Mouse (Mus musculus) lung, embryonic 15.5 days (tissue): ENCODE results near the gene Pald1. TPM values are rescaled to one million over a fixed set of nuclear protein-coding genes. Genes with fewer than 3 reads are reported as not detected.

Source experiments
- ATAC-seq: fragments of 200-750 bp; cut with Nextera tagmentation; 2 replicates; pipeline ENCODE4 v1.8.0; 2017; ENCODE audit warnings: moderate number of reproducible peaks, borderline replicate concordance; ENCODE audit not compliant: low FRiP score, low TSS enrichment; ENCODE audit errors: extremely low read depth
- H3K27ac ChIP-seq: fragments of 300-500 bp; sonication (generic); 2 replicates; pipeline ENCODE4 v1.5.1; 2015; ENCODE audit warnings: moderate library complexity, mild to moderate bottlenecking, inconsistent platforms
- H3K27me3 ChIP-seq: fragments of 300-500 bp; sonication (generic); 2 replicates; pipeline ENCODE4 v1.6.1; 2015; ENCODE audit warnings: inconsistent platforms
- H3K36me3 ChIP-seq: fragments of 300-500 bp; sonication (generic); 2 replicates; pipeline ENCODE4 v1.6.1; 2015; ENCODE audit warnings: inconsistent platforms
- H3K4me1 ChIP-seq: fragments of 300-500 bp; sonication (generic); 2 replicates; pipeline ENCODE4 v1.6.1; 2015; ENCODE audit warnings: inconsistent platforms
- H3K4me2 ChIP-seq: fragments of 300-500 bp; sonication (generic); 2 replicates; pipeline ENCODE4 v1.6.1; 2015; ENCODE audit warnings: inconsistent platforms, mild to moderate bottlenecking, moderate library complexity
- H3K4me3 ChIP-seq: fragments of 300-500 bp; sonication (generic); 2 replicates; pipeline ENCODE4 v1.5.1; 2015; ENCODE audit warnings: mild to moderate bottlenecking, inconsistent platforms
- H3K9ac ChIP-seq: fragments of 300-500 bp; sonication (generic); 2 replicates; pipeline ENCODE4 v1.6.1; 2015; ENCODE audit warnings: inconsistent platforms
- H3K9me3 ChIP-seq: fragments of 300-500 bp; sonication (generic); 2 replicates; pipeline ENCODE4 v1.6.1; 2016; ENCODE audit warnings: inconsistent platforms
- WGBS: fragments of 180-500 bp; shearing (Covaris S2); methylation state at CpG from one replicate; pipeline ENCODE4 v1.1.7; 2015; 5-methylcytosine and 5-hydroxymethylcytosine counted together
- polyA plus RNA-seq: library from polyadenylated mRNA; unstranded; fragments of >200 nt; fragmentation: Nextera tagmentation; extraction: Ambion mirVana; gene quantifications from 2 replicates; pipeline ENCODE4 v1.2.1, GENCODE M21; 2015

The Pald1 gene
- 47.5 and 48.1 TPM in 2 replicates for polyA plus RNA-seq

GRCm38 (mm10) chr10:61383021-61383714 lies at the start of gene Pald1:
Pald1 (minus strand) TSS chr10:61383530.
- Histone ChIP-seq H3K9ac (peak within 1 kb of the TSS; percentile 75), H3K36me3 (no peaks in the 10 kb centered on the region), H3K4me3 (peak within 1 kb of the TSS; percentile 65), H3K4me2 (peak within 1 kb of the TSS; percentile 93), H3K9me3 (no peaks in the 10 kb centered on the region), H3K27me3 (no peaks in the 10 kb centered on the region), H3K4me1 (peaks cover 74% of the 10 kb centered on the region), H3K27ac (peak within 1 kb of the TSS; percentile 70)
- peak; percentile 77 for ATAC-seq
- WGBS: under 1% methylated on average over 47 of the region's 60 CpGs

GRCm38 (mm10) chr10:61431375-61431774 lies 48.0 kb upstream of the Pald1 start:
- Histone ChIP-seq H3K4me1 (0 out of 2 replicates have a peak, but pooled peaks cover under 1% of the 10 kb centered on the region), H3K4me2 (no peak overlapping the region), H3K4me3 (no peak overlapping the region), H3K36me3 (peaks cover 53% of the 10 kb centered on the region), H3K9ac (no peak overlapping the region), H3K27ac (no peak overlapping the region), H3K9me3 (no peaks in the 10 kb centered on the region), H3K27me3 (no peaks in the 10 kb centered on the region)
- ATAC-seq: no peak
- WGBS: 91% methylated on average over 9 of the region's 9 CpGs

GRCm38 (mm10) chr10:61429043-61429442 lies 45.7 kb upstream of the Pald1 start:
- peaks cover 39% of the 10 kb centered on the region for H3K36me3 ChIP-seq
- H3K4me3 ChIP-seq: no peak overlapping the region
- H3K4me1 ChIP-seq: peaks cover 13% of the 10 kb centered on the region
- no peak overlapping the region for H3K27ac ChIP-seq
- no peak overlapping the region for H3K9ac ChIP-seq
- ATAC-seq: no peak
- no peaks in the 10 kb centered on the region for H3K27me3 ChIP-seq
- H3K4me2 ChIP-seq: no peak overlapping the region
- H3K9me3 ChIP-seq: no peaks in the 10 kb centered on the region
- WGBS: 91% methylated on average over 5 of the region's 5 CpGs

- no peak overlapping the region for H3K9ac ChIP-seq
- no peak overlapping the region for H3K4me2 ChIP-seq
- 41% methylated on average over 4 of the region's 4 CpGs for WGBS
- no peaks in the 10 kb centered on the region for H3K9me3 ChIP-seq
- H3K27ac ChIP-seq: no peak overlapping the region
- no peak for ATAC-seq
- H3K4me3 ChIP-seq: no peak overlapping the region
- H3K4me1 ChIP-seq: peaks cover 15% of the 10 kb centered on the region
- H3K27me3 ChIP-seq: no peaks in the 10 kb centered on the region
- H3K36me3 ChIP-seq: peaks cover 33% of the 10 kb centered on the region
Measured at GRCm38 (mm10) chr10:61428416-61428815, 45.1 kb upstream of the Pald1 start.

- Histone ChIP-seq H3K4me3 (no peak overlapping the region), H3K27ac (no peak overlapping the region), H3K9ac (no peak overlapping the region), H3K4me1 (peaks cover 15% of the 10 kb centered on the region), H3K27me3 (no peaks in the 10 kb centered on the region), H3K9me3 (no peaks in the 10 kb centered on the region), H3K36me3 (peaks cover 28% of the 10 kb centered on the region), H3K4me2 (no peak overlapping the region)
- ATAC-seq: no peak
- 82% methylated on average over 6 of the region's 6 CpGs for WGBS
Measured at GRCm38 (mm10) chr10:61427951-61428350, 44.6 kb upstream of the Pald1 start.

GRCm38 (mm10) chr10:61426251-61426757 lies 43.0 kb upstream of the Pald1 start:
- Histone ChIP-seq H3K4me3 (no peak overlapping the region), H3K27ac (no peak overlapping the region), H3K9me3 (no peaks in the 10 kb centered on the region), H3K27me3 (no peaks in the 10 kb centered on the region), H3K4me2 (no peak overlapping the region), H3K9ac (no peak overlapping the region), H3K4me1 (peaks cover 15% of the 10 kb centered on the region), H3K36me3 (peaks cover 18% of the 10 kb centered on the region)
- 30% methylated on average over 2 of the region's 2 CpGs for WGBS
- ATAC-seq: no peak

GRCm38 (mm10) chr10:61425047-61425446 lies 41.7 kb upstream of the Pald1 start:
- Histone ChIP-seq H3K27me3 (peaks cover 9% of the 10 kb centered on the region), H3K27ac (no peak overlapping the region), H3K9me3 (no peaks in the 10 kb centered on the region), H3K4me3 (no peak overlapping the region), H3K36me3 (peaks cover 6% of the 10 kb centered on the region), H3K4me1 (peaks cover 15% of the 10 kb centered on the region), H3K4me2 (no peak overlapping the region), H3K9ac (no peak overlapping the region)
- ATAC-seq: no peak
- 58% methylated on average over 2 of the region's 2 CpGs for WGBS

GRCm38 (mm10) chr10:61424500-61424899 lies 41.2 kb upstream of the Pald1 start:
- H3K27ac ChIP-seq: 0 out of 2 replicates have a peak overlapping the region, but pooled peaks have one; percentile 35
- H3K36me3 ChIP-seq: 0 out of 2 replicates have a peak, but pooled peaks cover under 1% of the 10 kb centered on the region
- no peaks in the 10 kb centered on the region for H3K9me3 ChIP-seq
- no peak overlapping the region for H3K4me3 ChIP-seq
- H3K4me1 ChIP-seq: peaks cover 19% of the 10 kb centered on the region
- ATAC-seq: peak; percentile 15; the same call in 1 of the 2 replicates
- no peak overlapping the region for H3K9ac ChIP-seq
- WGBS: 34% methylated on average over 7 of the region's 7 CpGs
- H3K27me3 ChIP-seq: peaks cover 14% of the 10 kb centered on the region
- H3K4me2 ChIP-seq: peak overlapping the region; percentile 19; the same call in 1 of the 2 replicates

- Histone ChIP-seq H3K36me3 (no peaks in the 10 kb centered on the region), H3K9me3 (no peaks in the 10 kb centered on the region), H3K4me2 (no peak overlapping the region), H3K9ac (no peak overlapping the region), H3K27ac (no peak overlapping the region), H3K4me3 (no peak overlapping the region), H3K27me3 (peaks cover 27% of the 10 kb centered on the region), H3K4me1 (peaks cover 27% of the 10 kb centered on the region)
- WGBS: 58% methylated on average over 10 of the region's 10 CpGs
- ATAC-seq: no peak
Measured at GRCm38 (mm10) chr10:61423289-61423688, 40.0 kb upstream of the Pald1 start.

- Histone ChIP-seq H3K9me3 (no peaks in the 10 kb centered on the region), H3K4me3 (no peak overlapping the region), H3K27ac (no peak overlapping the region), H3K4me2 (no peak overlapping the region), H3K27me3 (peaks cover 31% of the 10 kb centered on the region), H3K4me1 (peaks cover 31% of the 10 kb centered on the region), H3K9ac (no peak overlapping the region), H3K36me3 (no peaks in the 10 kb centered on the region)
- 71% methylated on average over 12 of the region's 12 CpGs for WGBS
- 0 out of 2 replicates have a peak, but pooled peaks have one; percentile 12 for ATAC-seq
Measured at GRCm38 (mm10) chr10:61422861-61423260, 39.5 kb upstream of the Pald1 start.

- Histone ChIP-seq H3K9me3 (no peaks in the 10 kb centered on the region), H3K27ac (no peak overlapping the region), H3K36me3 (no peaks in the 10 kb centered on the region), H3K27me3 (peaks cover 56% of the 10 kb centered on the region), H3K4me1 (peaks cover 27% of the 10 kb centered on the region), H3K4me2 (no peak overlapping the region), H3K4me3 (no peak overlapping the region), H3K9ac (no peak overlapping the region)
- ATAC-seq: no peak
- 56% methylated on average over 4 of the region's 4 CpGs for WGBS
Measured at GRCm38 (mm10) chr10:61420011-61420410, 36.7 kb upstream of the Pald1 start.

- Histone ChIP-seq H3K4me3 (no peak overlapping the region), H3K27ac (no peak overlapping the region), H3K4me2 (peak overlapping the region; percentile 85), H3K9me3 (no peaks in the 10 kb centered on the region), H3K27me3 (peaks cover 56% of the 10 kb centered on the region), H3K4me1 (peaks cover 19% of the 10 kb centered on the region), H3K9ac (no peak overlapping the region), H3K36me3 (no peaks in the 10 kb centered on the region)
- WGBS: 8% methylated on average over 24 of the region's 24 CpGs
- ATAC-seq: no peak
Measured at GRCm38 (mm10) chr10:61419146-61419545, 35.8 kb upstream of the Pald1 start.
